Mouse (Mus musculus): ENCODE measurements at regions not wholly inside any gene's neighbourhood (a gene's known extent, or its start where the extent isn't known, plus 50 kb on each side); places are given as distances from the start of the nearest gene placed in this dataset.

DNA sequence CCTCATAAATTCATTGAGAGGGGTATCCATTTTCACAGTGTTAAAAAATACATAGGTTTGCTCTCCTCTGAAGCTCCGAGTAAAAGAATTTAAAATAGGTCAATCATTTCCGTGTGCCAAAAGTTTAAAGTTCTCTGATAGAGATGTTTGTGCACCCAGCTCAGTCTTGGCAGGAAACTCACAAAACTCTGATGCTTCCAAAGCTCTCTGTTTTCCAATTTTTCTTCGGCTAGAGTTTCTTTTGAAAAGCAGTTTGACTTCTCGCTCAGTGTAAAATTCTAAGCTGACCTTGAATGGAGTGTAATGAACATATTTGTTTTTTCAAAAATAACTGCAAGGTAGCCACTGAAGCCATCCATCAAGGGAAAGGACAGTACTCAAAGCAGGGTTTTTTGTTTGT, 215.9 kb upstream of the Pgrmc2 start:
- TF ChIP-seq CTCF (IDR thresholded peaks at IDR 0.05; ENCODE audit: insufficient read depth, low read depth, low read length) (no peak), POLR2A (IDR thresholded peaks at IDR 0.05; ENCODE audit: insufficient read depth, low read depth, low read length) (no peak)
